Mouse (Mus musculus): Measurements from ENCODE around the gene Usp40.
"Not testable (repeated sequence)": the region's sequence is repeated elsewhere in the genome, so short reads cannot be mapped to it uniquely, and the experiment has no call there.

The Usp40 gene

GRCm38 (mm10) chr1:88008211-88008697 lies at the start of gene Usp40:
Gene Usp40 (minus strand): TSS chr1:88008551.
- in situ Hi-C loops (cut with MboI, MseI) = no loop called here

GRCm38 (mm10) chr1:88055088-88055487 lies 46.7 kb upstream of the Usp40 start, which contains the start of gene Ugt1a10:
Gene Ugt1a10 (plus strand): TSS chr1:88055388.
- in situ Hi-C loops (cut with MboI, MseI) = no loop called here

DNA sequence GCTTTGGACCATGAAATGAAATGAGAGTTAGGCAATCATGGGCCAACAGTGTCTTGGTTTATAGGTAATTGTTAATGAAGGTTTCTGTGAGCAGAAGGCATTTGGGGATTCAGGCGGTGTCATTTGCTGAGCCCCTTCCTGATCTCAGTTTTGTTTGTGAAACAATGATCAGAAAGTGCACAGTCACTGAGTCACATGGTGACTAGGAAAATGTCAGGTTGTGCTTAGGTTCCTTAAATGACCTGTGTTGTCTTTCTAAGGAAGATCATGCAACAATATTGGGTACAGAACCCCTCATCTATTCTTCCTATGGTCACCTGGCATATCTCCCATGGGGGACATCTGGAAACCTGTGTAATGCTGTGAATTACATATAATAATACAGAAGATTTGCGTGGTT lies 39.1 kb upstream of the Usp40 start:
- in situ Hi-C loops (cut with MboI, MseI) = not testable (repeated sequence)

DNA sequence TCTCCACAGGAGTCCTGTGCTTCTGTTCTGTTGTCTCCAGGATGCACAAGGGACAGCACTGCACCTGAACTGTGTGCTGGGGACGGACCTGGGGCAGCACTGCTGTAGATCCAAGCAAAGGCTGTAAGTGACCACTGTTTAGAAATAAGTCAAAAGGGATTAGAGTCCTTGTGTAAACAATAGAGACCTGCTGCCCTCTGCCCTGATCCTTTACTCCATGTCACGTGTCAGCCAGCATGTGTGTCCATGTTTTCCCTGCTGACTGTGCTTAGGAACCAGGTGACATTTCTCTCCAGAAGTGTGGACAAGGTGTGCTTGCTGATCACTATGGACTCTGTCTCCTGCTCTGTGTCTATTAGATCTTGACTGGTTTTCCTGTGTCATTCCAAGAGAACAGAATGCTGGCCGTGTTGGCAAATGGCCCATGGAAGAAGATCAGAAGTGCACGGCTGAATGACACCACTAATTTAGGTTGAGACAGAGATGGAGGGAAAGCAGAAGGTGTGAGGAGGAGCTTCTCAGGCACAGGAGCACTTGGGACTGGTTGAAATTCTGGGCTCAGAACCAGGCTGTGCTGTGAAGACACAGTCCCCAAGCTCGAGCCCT lies 36.6 kb upstream of the Usp40 start:
- in situ Hi-C loops (cut with MboI, MseI) = not testable (repeated sequence)

DNA sequence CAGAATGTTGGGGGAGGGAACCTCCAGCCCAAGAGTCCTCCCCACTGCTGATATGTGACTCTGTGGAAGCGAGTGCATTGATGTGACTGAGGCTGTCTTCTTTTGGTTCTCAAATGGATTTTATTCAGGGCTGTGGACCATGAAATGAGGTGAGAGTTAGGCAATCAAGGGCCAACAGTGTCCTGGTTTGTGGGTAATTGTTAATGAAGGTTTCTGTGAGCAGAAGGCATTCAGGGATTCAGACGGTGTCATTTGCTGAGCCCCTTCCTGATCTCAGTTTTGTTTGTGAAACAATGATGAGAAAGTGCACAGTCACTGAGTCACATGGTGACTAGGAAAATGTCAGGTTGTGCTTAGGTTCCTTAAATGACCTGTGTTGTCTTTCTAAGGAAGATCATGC lies 34.7 kb upstream of the Usp40 start:
- in situ Hi-C loops (cut with MboI, MseI) = not testable (repeated sequence)

DNA sequence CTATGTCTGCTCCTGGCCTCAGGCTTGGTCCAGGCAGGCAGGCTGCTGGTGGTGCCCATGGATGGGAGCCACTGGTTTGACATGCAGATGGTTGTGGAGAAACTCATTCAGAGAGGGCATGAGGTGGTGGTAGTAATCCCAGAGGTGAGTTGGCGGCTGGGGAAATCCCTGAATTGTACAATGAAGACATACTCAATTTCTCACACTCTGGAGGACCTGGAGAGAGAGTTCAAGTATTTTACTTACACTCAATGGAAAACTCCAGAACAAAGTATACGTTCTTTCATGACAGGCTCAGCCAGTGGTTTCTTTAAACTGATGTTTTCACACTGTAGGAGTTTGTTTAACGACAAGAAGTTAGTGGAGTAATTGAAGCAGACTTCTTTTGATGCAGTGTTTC lies 16.9 kb upstream of the Usp40 start:
- in situ Hi-C loops (cut with MboI, MseI) = not testable (repeated sequence)

DNA sequence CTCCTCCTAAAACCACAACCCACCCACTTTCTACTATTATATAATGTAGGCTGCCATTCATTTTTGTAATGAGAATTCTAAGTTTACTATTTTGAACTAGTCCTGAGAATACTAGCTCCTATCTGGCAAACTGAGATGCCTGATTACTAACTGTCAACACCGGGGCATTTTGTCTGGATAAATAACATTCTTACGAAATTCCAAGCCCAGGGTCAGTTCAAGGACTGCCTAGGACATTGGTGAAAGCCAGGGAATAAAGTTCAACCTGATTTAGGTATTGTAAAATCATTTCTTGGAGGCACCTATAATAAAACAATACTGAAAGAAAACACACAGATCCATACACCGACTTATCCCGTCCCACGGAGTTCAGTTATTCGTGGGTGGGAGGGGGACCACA lies 7.0 kb upstream of the Usp40 start:
- in situ Hi-C loops (cut with MboI, MseI) = no loop called here

GRCm38 (mm10) chr1:88014671-88015070 lies 6.3 kb upstream of the Usp40 start:
- in situ Hi-C loops (cut with MboI, MseI) = no loop called here

DNA sequence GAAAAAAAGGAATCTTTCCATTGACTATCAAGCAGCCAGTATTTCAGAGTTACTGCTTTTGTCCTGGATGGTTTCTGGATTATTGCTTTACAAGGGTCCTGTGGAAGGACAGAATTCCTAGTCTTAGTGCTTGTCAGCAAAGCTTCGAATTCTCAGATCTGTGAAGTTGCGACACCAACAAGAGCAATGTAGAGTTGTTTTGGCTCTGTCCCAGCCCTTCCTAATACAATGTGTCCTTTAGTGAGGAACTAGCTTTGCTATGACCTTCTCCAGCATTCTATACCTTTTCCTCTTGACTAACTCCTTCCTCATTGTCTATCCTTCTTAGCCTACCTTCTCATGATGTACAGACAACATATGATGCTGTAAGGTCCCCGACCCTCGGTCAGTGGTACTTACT lies 5.8 kb upstream of the Usp40 start:
- in situ Hi-C loops (cut with MboI, MseI) = no loop called here

DNA sequence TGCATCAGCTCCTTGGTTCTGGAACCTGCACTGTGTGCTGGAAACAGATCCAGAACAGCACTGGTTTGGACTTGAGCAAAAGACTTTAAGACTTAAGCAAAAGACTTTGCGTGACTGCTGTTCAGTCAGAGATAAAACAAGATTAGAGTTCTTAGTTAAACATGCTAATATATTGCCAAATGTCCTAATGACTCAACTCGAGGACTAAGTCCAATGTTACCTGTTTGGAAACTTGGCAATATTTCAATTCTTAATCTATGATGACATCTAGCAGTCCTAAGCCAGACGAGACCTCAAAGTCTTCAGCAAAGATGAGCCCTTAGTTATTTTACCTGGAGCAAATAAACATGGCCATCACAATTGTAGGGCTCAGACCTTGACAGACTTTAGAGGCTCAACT lies 5.4 kb upstream of the Usp40 start:
- in situ Hi-C loops (cut with MboI, MseI) = no loop called here

DNA sequence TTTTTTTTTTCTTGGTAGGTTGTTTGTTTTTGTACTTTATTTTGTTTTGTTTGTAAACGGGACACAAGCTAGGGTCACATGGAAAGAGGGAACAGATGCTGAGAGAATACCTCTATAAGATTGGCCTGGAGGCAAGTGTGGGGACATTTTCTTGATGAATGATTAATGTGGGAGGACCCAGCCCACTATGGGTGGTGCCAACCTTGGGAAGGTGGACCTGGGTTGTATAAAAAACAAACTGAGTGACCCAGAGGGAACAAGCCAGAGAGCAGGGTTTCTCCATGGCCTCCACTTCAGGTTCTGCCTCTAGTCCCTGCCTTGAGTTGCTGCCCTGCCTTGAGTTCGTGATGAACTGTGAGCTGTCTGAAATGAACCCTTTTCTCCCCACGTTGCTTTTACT lies 1.2 kb upstream of the Usp40 start:
- in situ Hi-C loops (cut with MboI, MseI) = no loop called here

DNA sequence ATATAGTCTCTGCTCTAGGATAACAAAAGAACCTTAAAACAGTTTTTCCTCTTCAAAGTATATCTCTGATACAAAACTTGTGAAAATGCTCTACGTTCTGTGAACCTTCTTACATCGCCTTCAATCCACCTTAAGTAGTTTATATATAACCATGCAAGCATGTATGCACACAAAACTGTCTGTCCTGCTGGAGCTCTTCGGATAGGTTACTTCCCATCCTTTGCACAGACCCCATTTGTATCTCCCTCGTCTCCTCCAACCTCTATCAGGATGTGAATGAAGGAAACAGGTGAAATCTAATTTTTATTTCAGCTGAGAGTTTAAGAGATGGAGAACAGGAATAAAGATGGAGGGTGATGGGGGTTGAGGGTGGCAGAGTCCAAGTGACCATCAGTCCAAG lies 384 bp upstream of the Usp40 start:
- in situ Hi-C loops (cut with MboI, MseI) = no loop called here

DNA sequence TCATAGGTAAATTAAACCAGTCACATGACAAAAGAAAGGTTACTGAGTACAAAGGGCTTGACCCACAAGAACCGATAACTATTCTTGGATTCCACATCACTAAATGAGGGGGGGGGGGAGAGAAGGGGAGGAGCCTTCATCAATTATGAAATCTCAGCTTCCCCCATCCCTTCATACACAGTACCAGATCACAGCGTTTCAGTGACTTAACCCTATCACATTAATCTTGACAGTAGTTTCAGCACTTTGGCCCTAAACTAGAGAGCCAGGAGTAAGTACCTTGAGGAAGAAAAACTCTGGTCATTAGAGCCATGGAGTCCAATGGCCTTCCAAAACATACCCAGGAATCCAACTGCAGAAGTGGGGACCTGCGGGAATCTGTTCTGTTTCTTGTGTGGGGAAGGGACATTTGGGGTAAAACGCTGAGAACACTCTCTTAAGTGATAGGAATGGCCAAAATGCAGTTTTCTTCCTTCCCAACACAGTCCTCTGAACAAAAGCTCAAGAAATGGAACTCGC lies 600 bp downstream of the Usp40 start:
- in situ Hi-C loops (cut with MboI, MseI) = no loop called here

GRCm38 (mm10) chr1:87992716-87993115 lies 15.6 kb downstream of the Usp40 start:
- in situ Hi-C loops (cut with MboI, MseI) = no loop called here

DNA sequence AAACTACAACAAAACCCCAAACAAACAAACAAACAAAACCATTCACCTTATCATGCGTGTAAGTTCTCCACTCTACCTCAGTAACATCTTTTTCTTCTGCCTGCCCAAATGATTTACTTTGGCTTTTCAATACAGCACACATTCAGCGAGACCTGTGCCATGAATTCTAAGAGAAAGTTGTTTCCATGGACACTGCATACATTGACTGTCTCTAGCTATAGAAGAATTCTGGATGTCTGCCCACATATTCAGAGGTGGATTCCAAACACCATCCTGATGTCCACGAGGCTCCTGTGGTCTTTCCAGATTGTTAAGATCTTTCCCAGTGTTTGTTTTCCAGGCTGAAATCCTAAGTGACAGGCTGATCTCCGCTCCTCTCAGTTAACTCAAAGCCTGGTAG lies 26.1 kb downstream of the Usp40 start:
- in situ Hi-C loops (cut with MboI, MseI) = no loop called here

GRCm38 (mm10) chr1:87970381-87970780 lies 38.0 kb downstream of the Usp40 start:
- in situ Hi-C loops (cut with MboI, MseI) = no loop called here

DNA sequence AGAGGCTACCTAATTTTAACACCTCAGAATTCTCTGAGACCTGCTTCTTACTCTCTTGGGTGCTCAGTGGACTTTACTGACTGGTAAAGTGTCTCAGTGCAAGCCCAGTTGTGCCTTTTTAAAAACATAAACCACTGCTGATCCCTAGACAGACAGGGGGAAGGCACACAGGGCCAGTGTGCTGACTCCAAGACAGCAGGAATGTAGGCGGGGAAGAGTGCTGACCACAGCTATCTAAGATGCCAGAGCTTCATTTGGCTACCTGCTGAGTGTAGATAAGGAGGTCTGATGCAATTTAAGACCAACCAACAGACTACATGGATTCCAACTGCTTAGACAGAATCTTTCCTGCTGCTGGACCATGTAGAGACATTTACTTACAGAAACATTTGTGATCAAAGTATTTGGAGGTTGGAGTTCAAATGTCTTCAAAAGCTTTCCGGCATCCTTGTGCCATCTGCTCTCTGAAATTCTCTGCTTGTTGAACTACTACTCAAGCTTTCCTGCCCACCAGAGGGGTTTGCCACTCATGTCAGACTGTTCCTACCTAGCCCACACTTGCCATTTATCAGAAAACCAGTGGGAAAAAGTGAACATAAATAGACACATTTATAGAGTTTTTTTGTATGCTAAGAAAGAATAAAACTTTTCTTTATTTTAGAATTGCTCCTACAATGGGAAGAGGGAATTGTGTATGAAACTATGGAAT lies 46.7 kb downstream of the Usp40 start:
- in situ Hi-C loops (cut with MboI, MseI) = loop anchor here (10.0 kb wide), 1 partner anchor 1717 kb away; no protein-coding TSS in a partner anchor

GRCm38 (mm10) chr1:87960752-87961151 lies 47.6 kb downstream of the Usp40 start:
- in situ Hi-C loops (cut with MboI, MseI) = loop anchor here (10.0 kb wide), 1 partner anchor 1716 kb away; no protein-coding TSS in a partner anchor

DNA sequence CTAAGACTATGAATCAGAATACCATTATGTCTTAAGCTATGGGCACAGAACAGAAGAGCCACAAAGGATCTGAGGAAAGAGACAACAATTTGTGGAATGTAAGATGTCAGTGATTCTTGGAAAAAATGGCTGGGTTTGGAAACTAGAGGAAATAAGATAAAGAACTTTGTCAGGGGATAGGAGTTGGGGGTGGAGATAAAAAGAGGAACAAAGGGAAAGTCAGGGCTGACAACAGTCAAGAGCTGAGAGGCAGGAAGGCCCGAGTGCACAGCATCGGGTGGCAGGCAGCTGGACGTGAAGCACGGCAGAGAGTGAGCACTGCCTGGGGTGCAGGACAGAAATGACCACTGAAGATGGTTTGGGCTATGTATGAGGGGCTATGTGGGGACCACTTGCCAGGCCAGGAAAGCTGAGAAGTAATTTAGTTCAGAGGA lies 48.3 kb downstream of the Usp40 start:
- in situ Hi-C loops (cut with MboI, MseI) = loop anchor here (10.0 kb wide), 1 partner anchor 1715 kb away; no protein-coding TSS in a partner anchor

DNA sequence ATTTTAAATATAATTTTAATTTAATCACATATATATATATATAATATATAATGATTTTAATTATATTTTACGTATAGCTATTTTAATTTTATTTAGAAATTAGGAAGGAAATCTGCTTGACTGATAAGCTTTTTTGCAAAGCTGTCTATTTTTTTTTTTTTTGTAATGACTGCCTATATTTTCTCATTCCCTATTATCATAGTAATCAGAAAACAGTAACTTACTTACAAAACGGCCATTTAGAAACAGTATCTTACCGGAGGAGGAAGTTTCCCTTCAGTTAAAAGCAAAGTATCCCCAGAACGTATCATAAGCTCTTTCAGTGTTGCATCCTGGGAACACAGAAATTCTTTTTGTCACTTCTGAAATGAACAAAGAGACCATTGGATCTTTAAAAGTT lies 48.8 kb downstream of the Usp40 start:
- in situ Hi-C loops (cut with MboI, MseI) = no loop called here

GRCm38 (mm10) chr1:87958931-87959330 lies 49.4 kb downstream of the Usp40 start:
- in situ Hi-C loops (cut with MboI, MseI) = no loop called here

DNA sequence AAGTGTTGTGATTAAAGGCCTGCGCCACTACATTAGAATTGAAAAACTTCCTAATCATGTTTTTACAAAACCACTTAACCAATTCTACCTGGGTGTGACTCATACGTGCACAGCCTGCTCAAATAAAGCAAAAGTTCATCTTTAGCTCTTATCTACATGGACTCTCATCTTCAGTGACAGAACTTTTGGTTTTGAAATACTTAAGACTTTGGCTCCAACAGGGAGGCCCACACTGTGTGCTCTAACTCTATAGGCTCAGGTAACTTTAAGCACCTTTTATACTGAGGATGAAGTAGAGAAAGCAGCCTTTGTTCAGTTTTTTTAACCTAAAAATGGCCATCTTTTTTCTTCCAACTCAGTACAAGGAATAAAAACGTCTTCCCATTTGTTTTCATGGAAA lies 55.3 kb downstream of the Usp40 start:
- in situ Hi-C loops (cut with MboI, MseI) = no loop called here

GRCm38 (mm10) chr1:87951641-87952040 lies 56.7 kb downstream of the Usp40 start:
- in situ Hi-C loops (cut with MboI, MseI) = no loop called here
